Comparison of ENCODE assay signal across 8 mouse cellular contexts in genomic region chr2:11494841-11495255, GRCm38 (mm10). TPM values are rescaled to one million over a fixed set of nuclear protein-coding genes. Genes with fewer than 3 reads are reported as not detected.
A peak's percentile ranks its signal among the peaks of the same experiment; 100 is the strongest.
DNase-seq lines count a peak whose midpoint lies in the region; ATAC-seq lines count a peak whose summit lies in the region.

No protein-coding gene starts in this region.

- no peak overlapping the region for H3K27ac ChIP-seq in heart, embryonic 12.5 days (ENCODE audit: poor library complexity, severe bottlenecking)

- no peak overlapping the region for H3K4me3 ChIP-seq in heart, embryonic 12.5 days

- H3K4me1 ChIP-seq in heart, embryonic 12.5 days (replicated peaks) = peaks cover 28% of the 10 kb centered on the region

- no peaks in the 10 kb centered on the region for H3K27me3 ChIP-seq in heart, embryonic 12.5 days (replicated peaks)

- H3K4me2 ChIP-seq in heart, embryonic 12.5 days = no peak overlapping the region

- H3K9me3 ChIP-seq in heart, embryonic 12.5 days (replicated peaks) = no peaks in the 10 kb centered on the region

- peak; percentile 97 for DNase-seq in heart, adult 11 months
- peak; percentile 75 for DNase-seq in adrenal gland, postnatal 14 days
- DNase-seq in gastrocnemius, adult 18-20 months (ENCODE audit: low spot score) = peak; percentile 68
- peak; percentile 36 for DNase-seq in kidney, adult 9 months
- DNase-seq in right cerebral cortex, postnatal 4 days = peak; percentile 37
- no peak for DNase-seq in spleen, postnatal 4 days (ENCODE audit: low spot score in 2 of 2)
- DNase-seq in urinary bladder, postnatal 25 days (ENCODE audit: low spot score) = no peak

- H3K36me3 ChIP-seq in heart, embryonic 12.5 days = peaks cover 59% of the 10 kb centered on the region

- no peak for ATAC-seq in heart, embryonic 12.5 days (ENCODE audit: insufficient number of reproducible peaks, low FRiP score)

- no peak overlapping the region for H3K9ac ChIP-seq in heart, embryonic 12.5 days

- WGBS in heart, embryonic 12.5 days = 63% methylated on average over 7 of the region's 7 CpGs

RNA-seq across cellular contexts. Expression of gene Pfkfb3, which starts 59.0 kb away (rescaled TPM):
- polyA plus RNA-seq in heart, embryonic 12.5 days (2016; fragmentation: Nextera tagmentation; extraction: Ambion mirVana) = 11.8 and 12.6 TPM in 2 replicates
- 136 and 152 TPM in 2 replicates for total RNA-seq in adrenal gland, postnatal 14 days (2021)
- total RNA-seq in gastrocnemius, adult 18-20 months (2021) = 100 to 1,000 TPM; 140 to 400 TPM

Comparison
In these comparisons a context has a peak if more than half of its experiments do, and no peak if none do; other contexts are left out.
1. DNase-seq: peak in heart, adult 11 months (single experiment), adrenal gland, postnatal 14 days (single experiment), gastrocnemius, adult 18-20 months (single experiment), kidney, adult 9 months (single experiment) and right cerebral cortex, postnatal 4 days (single experiment); none in spleen, postnatal 4 days (0 of 2) and urinary bladder, postnatal 25 days (single experiment).